Mouse (Mus musculus) olfactory bulb, adult 2 months (tissue): ENCODE results near the gene Map7d2.

ENCODE experiments used
- CTCF ChIP-seq: fragments of 200-500 bp; IDR thresholded peaks from 2 replicates; pipeline ENCODE4 v1.5.1; 2012; ENCODE audit warnings: low read depth, mild to moderate bottlenecking, low read length, moderate library complexity; ENCODE audit not compliant: insufficient read depth
- POLR2A ChIP-seq: fragments of 200-500 bp; IDR thresholded peaks from 2 replicates; pipeline ENCODE4 v1.6.1; 2012; ENCODE audit warnings: mild to moderate bottlenecking, low read depth, low read length, moderate library complexity; ENCODE audit not compliant: insufficient read depth

DNA sequence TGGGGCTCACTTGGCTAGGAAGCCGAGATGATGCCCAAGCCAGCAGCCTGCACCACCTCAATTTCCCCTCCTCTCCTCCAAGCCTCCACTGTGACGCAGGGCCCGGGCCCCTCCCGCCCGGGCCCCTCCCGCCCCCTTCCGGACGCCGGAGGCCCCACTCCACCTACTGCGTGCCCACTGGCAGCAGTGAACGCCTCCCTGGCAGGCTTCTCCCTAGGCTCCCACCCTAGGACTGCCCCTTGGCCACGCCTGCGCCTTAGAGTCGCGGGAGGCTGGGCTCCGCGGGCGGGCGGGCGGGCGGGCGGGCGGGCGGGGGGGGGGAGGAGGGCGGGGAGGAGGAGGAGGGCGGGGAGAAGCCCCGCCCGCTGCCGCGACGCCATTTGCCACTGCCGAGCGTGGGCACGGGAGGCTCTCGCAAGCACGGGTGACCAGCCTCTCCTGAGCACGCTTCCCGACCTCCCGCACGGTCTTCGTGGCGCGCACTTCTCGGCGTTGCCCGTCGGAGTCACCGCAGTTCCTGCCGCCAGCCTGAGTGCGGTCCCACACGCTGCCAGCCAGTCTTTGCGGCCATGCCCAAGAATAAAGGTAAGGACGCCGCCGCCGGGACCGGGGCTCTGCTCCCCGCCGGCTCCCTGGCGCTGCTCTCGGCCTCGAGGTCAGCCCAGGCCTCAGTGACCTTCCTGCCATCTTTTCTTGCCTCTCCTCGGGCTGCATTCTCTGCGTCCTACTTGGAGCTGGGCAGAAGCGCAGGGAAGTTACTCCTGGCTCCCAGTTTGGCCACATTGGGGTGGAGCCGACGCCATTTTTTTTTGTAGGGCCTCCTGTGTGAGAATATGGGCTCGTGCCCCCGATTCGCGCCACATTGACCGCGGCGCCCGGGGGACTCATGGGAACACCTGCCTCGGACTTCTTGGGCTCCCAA lies 42.3 kb upstream of the Map7d2 start, which contains the start of gene Eif1ax:
- TF ChIP-seq POLR2A (no peak), CTCF (no peak)
